Mouse (Mus musculus) erythroblast, embryonic 14.5 days (primary cell): ENCODE measurements around the gene Arhgef19.

Experiments
- GATA1 ChIP-seq: IDR thresholded peaks from 2 replicates; pipeline ENCODE4 v1.6.1; 2012; ENCODE audit warnings: low read length, inconsistent platforms, mixed read lengths
- TAL1 ChIP-seq: IDR thresholded peaks from 3 replicates; pipeline ENCODE4 v1.6.1; 2012; ENCODE audit warnings: low read length, inconsistent platforms, mixed read lengths

DNA sequence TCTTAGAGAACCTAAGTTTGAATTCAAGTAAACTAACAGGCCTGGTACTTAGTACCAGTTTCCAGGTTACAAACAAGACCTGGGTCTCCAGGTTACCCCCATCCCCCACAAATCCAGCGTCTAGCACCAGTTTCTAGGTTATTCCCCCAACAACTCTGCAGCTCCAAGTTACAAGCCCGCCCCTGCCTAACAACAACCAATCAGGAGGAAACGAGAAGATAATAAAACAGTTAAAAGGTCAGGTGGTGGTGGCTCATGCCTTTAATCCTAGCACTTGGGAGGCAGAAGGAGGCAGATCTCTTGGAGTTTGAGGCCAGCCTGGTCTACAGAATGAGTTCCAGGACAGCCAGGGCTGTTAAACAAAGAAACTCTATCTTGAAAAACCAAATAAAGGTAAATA is 28.0 kb downstream of the Arhgef19 start:
- TF ChIP-seq GATA1 (no peak), TAL1 (no peak)
